Mouse (Mus musculus): ENCODE results near the gene Aldh16a1. TPM values are rescaled to one million over a fixed set of nuclear protein-coding genes. Genes with fewer than 3 reads are reported as not detected.

Gene Aldh16a1
- total and polyA plus RNA-seq, 3 experiments, result 26.9 to 49.8 (median 45.1) TPM

DNA sequence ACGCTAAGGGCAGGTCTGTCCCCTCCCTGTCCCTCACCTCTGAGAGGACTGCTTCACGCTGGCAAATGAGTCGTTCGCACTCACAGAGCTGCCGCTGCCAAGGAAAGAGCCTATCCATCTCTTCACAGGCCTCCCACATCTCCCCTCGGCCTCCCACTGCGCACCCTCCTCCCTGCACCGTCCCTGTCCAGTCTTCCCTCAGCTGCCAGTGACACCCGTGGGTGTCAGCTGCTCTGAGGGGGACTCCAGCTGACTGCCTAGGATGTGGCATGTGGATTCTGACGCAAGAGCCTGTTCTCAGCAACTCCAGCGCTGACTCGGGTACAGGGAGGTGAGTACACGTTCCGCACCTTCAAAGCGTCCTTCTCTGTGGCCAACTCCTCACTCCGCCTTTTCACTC is 35.2 kb upstream of the Aldh16a1 start:
- no peak for DNase-seq (ENCODE audit: extremely low read depth)
- H3K79me2 ChIP-seq (replicated peaks; ENCODE audit: control insufficient read depth, extremely low read depth, insufficient read depth, poor library complexity, severe bottlenecking), result no peaks in the 10 kb centered on the region
- no peak overlapping the region for H3K4me3 ChIP-seq (replicated peaks in 1 of 3; ENCODE audit: low read depth in 2 of 3, low read length in 2 of 3, poor library complexity in 1 of 3)
- H3K4me2 ChIP-seq (ENCODE audit: insufficient read depth, low read depth, poor library complexity, severe bottlenecking), result no peak overlapping the region
- no peak for TF ChIP-seq PAX5 (IDR thresholded peaks at IDR 0.05; ENCODE audit: low read length)
- no peak for TF ChIP-seq ELF1 (IDR thresholded peaks at IDR 0.05; ENCODE audit: low read depth, low read length)
- no peak for TF ChIP-seq ZKSCAN1 (IDR thresholded peaks at IDR 0.05; ENCODE audit: borderline replicate concordance, low read depth, low read length)
- TF ChIP-seq BHLHE40 (IDR thresholded peaks at IDR 0.05; ENCODE audit: low read depth, low read length), result no peak
- no peak for TF ChIP-seq GABPA (IDR thresholded peaks at IDR 0.05; ENCODE audit: insufficient replicate concordance, low read depth, low read length)
- TF ChIP-seq USF1 (IDR thresholded peaks at IDR 0.05; ENCODE audit: low read depth, low read length), result no peak
- TF ChIP-seq E2F4 (IDR thresholded peaks at IDR 0.05; ENCODE audit: insufficient replicate concordance, low read depth, low read length), result no peak
- H3K27me3 ChIP-seq (replicated peaks), result peaks cover 90% of the 10 kb centered on the region
- no peaks in the 10 kb centered on the region for H3K36me3 ChIP-seq (replicated peaks in 1 of 2; ENCODE audit: control insufficient read depth in 1 of 2, insufficient read depth in 1 of 2, low read length in 1 of 2)
- dilution Hi-C loops (cut with MboI; ENCODE audit: extremely low pct_ligation_motif_present, extremely low pct_unique_long_range_greater_than_20kb, low sequenced_read_pairs) (no loop called here), in situ Hi-C loops (cut with MboI; ENCODE audit: low pct_ligation_motif_present, low pct_unique_long_range_greater_than_20kb, low sequenced_read_pairs) (no loop called here)
- H3K27ac ChIP-seq (ENCODE audit: insufficient read depth, low read depth), result no peak overlapping the region
- no peaks in the 10 kb centered on the region for H3K9me3 ChIP-seq (replicated peaks; ENCODE audit: low read length)
- H3K9ac ChIP-seq (ENCODE audit: insufficient read depth, low read depth), result no peak overlapping the region
- peaks cover 0 to 8% of the 10 kb centered on the region in 2 experiments; a peak in 3 of 4 replicates for H3K4me1 ChIP-seq (ENCODE audit: control insufficient read depth in 1 of 2, insufficient read depth in 2 of 2)

DNA sequence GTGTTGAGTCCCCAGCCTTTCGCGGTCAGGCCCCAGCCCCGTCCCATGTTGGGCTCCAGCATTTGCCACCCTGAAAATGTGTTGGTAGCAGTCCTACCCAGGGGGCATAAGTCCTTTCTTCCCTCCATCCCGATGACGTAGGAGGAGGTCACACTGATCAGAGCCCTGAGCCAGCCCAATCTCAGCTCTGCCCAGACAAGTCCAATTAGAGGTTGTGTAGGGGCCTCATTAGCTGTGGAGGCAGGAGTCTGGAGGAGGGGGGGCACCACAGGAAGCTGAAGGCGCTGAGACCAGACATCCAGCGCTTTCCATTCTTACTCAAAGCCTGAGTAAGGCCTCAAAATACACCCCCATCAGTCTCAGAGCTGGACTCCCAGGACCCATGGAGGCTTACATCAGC is 31.5 kb upstream of the Aldh16a1 start:
- H3K4me1 ChIP-seq (ENCODE audit: control insufficient read depth in 1 of 2, insufficient read depth in 2 of 2), result peaks cover 0 to 10% of the 10 kb centered on the region in 2 experiments; a peak in 3 of 4 replicates
- H3K4me2 ChIP-seq (ENCODE audit: insufficient read depth, low read depth, poor library complexity, severe bottlenecking), result no peak overlapping the region
- no peaks in the 10 kb centered on the region for H3K79me2 ChIP-seq (replicated peaks; ENCODE audit: control insufficient read depth, extremely low read depth, insufficient read depth, poor library complexity, severe bottlenecking)
- dilution Hi-C loops (cut with MboI; ENCODE audit: extremely low pct_ligation_motif_present, extremely low pct_unique_long_range_greater_than_20kb, low sequenced_read_pairs), result no loop called here
- peaks cover 96% of the 10 kb centered on the region for H3K27me3 ChIP-seq (replicated peaks)
- no peaks in the 10 kb centered on the region for H3K36me3 ChIP-seq (replicated peaks in 1 of 2; ENCODE audit: control insufficient read depth in 1 of 2, insufficient read depth in 1 of 2, low read length in 1 of 2)
- no peak overlapping the region for H3K9ac ChIP-seq (ENCODE audit: insufficient read depth, low read depth)
- H3K27ac ChIP-seq (ENCODE audit: insufficient read depth, low read depth), result no peak overlapping the region
- no peak for DNase-seq (ENCODE audit: extremely low read depth)
- H3K4me3 ChIP-seq (replicated peaks in 1 of 3; ENCODE audit: low read depth in 2 of 3, low read length in 2 of 3, poor library complexity in 1 of 3), result no peak overlapping the region
- TF ChIP-seq JUND (conservative IDR thresholded peaks at IDR 0.05; ENCODE audit: low read depth, low read length) (no peak), NELFE (IDR thresholded peaks at IDR 0.05; ENCODE audit: low read depth, low read length) (no peak), ZMIZ1 (IDR thresholded peaks at IDR 0.05; ENCODE audit: low read depth, low read length) (no peak), MAZ (IDR thresholded peaks at IDR 0.05; ENCODE audit: low read depth, low read length) (no peak)
- H3K9me3 ChIP-seq (replicated peaks; ENCODE audit: low read length), result no peaks in the 10 kb centered on the region
- in situ Hi-C loops (cut with MboI; ENCODE audit: low pct_ligation_motif_present, low pct_unique_long_range_greater_than_20kb, low sequenced_read_pairs), result no loop called here

DNA sequence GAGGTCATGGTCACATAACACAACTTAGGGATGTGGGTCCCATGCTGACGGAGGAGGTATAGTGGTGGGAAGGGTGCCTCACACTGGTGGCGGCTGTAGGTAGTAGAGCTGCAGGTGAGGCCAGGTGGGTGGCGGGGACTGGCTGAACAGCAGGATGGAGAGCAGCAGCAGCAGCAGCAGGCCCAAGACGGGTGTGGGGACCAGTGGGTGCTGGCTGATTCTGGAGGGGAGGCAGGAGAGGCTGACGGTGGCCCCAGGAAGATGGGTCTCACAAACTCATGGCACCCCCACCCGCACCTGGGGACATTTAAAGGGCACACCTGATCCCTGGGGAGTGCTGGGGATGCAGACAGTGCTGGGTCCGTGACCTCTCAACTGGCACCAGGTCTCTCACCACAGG is 29.3 kb upstream of the Aldh16a1 start:
- Histone ChIP-seq H3K9me3 (replicated peaks; ENCODE audit: low read length) (peaks cover under 1% of the 10 kb centered on the region), H3K27me3 (replicated peaks) (peaks cover 96% of the 10 kb centered on the region), H3K4me1 (ENCODE audit: control insufficient read depth in 1 of 2, insufficient read depth in 2 of 2) (peaks cover 0 to 10% of the 10 kb centered on the region in 2 experiments; a peak in 2 of 4 replicates), H3K4me2 (ENCODE audit: insufficient read depth, low read depth, poor library complexity, severe bottlenecking) (no peak overlapping the region), H3K27ac (ENCODE audit: insufficient read depth, low read depth) (no peak overlapping the region), H3K4me3 (replicated peaks in 1 of 3; ENCODE audit: low read depth in 2 of 3, low read length in 2 of 3, poor library complexity in 1 of 3) (no peak overlapping the region), H3K9ac (ENCODE audit: insufficient read depth, low read depth) (no peak overlapping the region), H3K36me3 (replicated peaks in 1 of 2; ENCODE audit: control insufficient read depth in 1 of 2, insufficient read depth in 1 of 2, low read length in 1 of 2) (no peaks in the 10 kb centered on the region), H3K79me2 (replicated peaks; ENCODE audit: control insufficient read depth, extremely low read depth, insufficient read depth, poor library complexity, severe bottlenecking) (no peaks in the 10 kb centered on the region)
- no peak for DNase-seq (ENCODE audit: extremely low read depth)
- in situ Hi-C loops (cut with MboI; ENCODE audit: low pct_ligation_motif_present, low pct_unique_long_range_greater_than_20kb, low sequenced_read_pairs), result no loop called here
- TF ChIP-seq HCFC1 (IDR thresholded peaks at IDR 0.05; ENCODE audit: low read depth, low read length), result no peak
- TF ChIP-seq MAZ (IDR thresholded peaks at IDR 0.05; ENCODE audit: low read depth, low read length), result no peak
- TF ChIP-seq USF2 (conservative IDR thresholded peaks at IDR 0.05; ENCODE audit: low read depth, low read length), result no peak
- TF ChIP-seq SIN3A (IDR thresholded peaks at IDR 0.05; ENCODE audit: low read length), result no peak
- no peak for TF ChIP-seq PAX5 (IDR thresholded peaks at IDR 0.05; ENCODE audit: low read length)
- no peak for TF ChIP-seq EP300 (IDR thresholded peaks at IDR 0.05; ENCODE audit: low read length)
- no peak for TF ChIP-seq NRF1 (IDR thresholded peaks at IDR 0.05; ENCODE audit: low read depth, low read length)
- TF ChIP-seq ZNF384 (IDR thresholded peaks at IDR 0.05; ENCODE audit: low read depth, low read length), result no peak
- no peak for TF ChIP-seq JUN (IDR thresholded peaks at IDR 0.05; ENCODE audit: insufficient read depth, low read depth, low read length)
- no peak for TF ChIP-seq RAD21 (IDR thresholded peaks at IDR 0.05; ENCODE audit: low read depth, low read length)
- TF ChIP-seq BHLHE40 (IDR thresholded peaks at IDR 0.05; ENCODE audit: low read depth, low read length), result no peak
- TF ChIP-seq POLR2AphosphoS2 (IDR thresholded peaks at IDR 0.05; ENCODE audit: low read depth, low read length), result no peak
- TF ChIP-seq ZC3H11A (IDR thresholded peaks at IDR 0.05; ENCODE audit: low read depth, low read length), result no peak
- TF ChIP-seq USF1 (IDR thresholded peaks at IDR 0.05; ENCODE audit: low read depth, low read length), result no peak
- TF ChIP-seq MAX (IDR thresholded peaks at IDR 0.05; ENCODE audit: low read length), result no peak
- TF ChIP-seq KAT2A (IDR thresholded peaks at IDR 0.05; ENCODE audit: insufficient replicate concordance, low read length), result no peak
- dilution Hi-C loops (cut with MboI; ENCODE audit: extremely low pct_ligation_motif_present, extremely low pct_unique_long_range_greater_than_20kb, low sequenced_read_pairs), result no loop called here

Data from CH12.LX (cell line).